Mouse (Mus musculus) CD8-positive naive resting alpha-beta T cell, adult 2 months (primary cell): ENCODE measurements around the gene Ttc25.
"Not testable (repeated sequence)": the region's sequence is repeated elsewhere in the genome, so short reads cannot be mapped to it uniquely, and the experiment has no call there.

ENCODE experiments used
- DNase-seq, 2 experiments: peaks; one replicate each; pipeline ENCODE4 v3.0.0; 2022; ENCODE audit warnings: low read depth in 2 of 2, low spot score in 2 of 2

The Ttc25 gene

GRCm38 (mm10) chr11:100528375-100529165, 16.8 kb upstream of the Ttc25 start:
- no peak for DNase-seq

- DNase-seq = no peak
Measured at GRCm38 (mm10) chr11:100533871-100534270, 11.5 kb upstream of the Ttc25 start.

- not testable (repeated sequence) for DNase-seq
Measured at GRCm38 (mm10) chr11:100534411-100534810, 11.0 kb upstream of the Ttc25 start.

GRCm38 (mm10) chr11:100534821-100535220, 10.6 kb upstream of the Ttc25 start:
- not testable (repeated sequence) for DNase-seq

- DNase-seq = no peak
Measured at GRCm38 (mm10) chr11:100535996-100536395, 9.4 kb upstream of the Ttc25 start.

GRCm38 (mm10) chr11:100536466-100536865, 8.9 kb upstream of the Ttc25 start:
- no peak for DNase-seq

- DNase-seq = no peak
Measured at GRCm38 (mm10) chr11:100540966-100541365, 4.4 kb upstream of the Ttc25 start.

GRCm38 (mm10) chr11:100541577-100541976, 3.8 kb upstream of the Ttc25 start:
- DNase-seq = no peak

- DNase-seq = no peak
Measured at GRCm38 (mm10) chr11:100545746-100546085, 309 bp downstream of the Ttc25 start.

GRCm38 (mm10) chr11:100546955-100547354, 1.5 kb downstream of the Ttc25 start:
- DNase-seq = no peak

GRCm38 (mm10) chr11:100548141-100548540, 2.7 kb downstream of the Ttc25 start:
- no peak for DNase-seq

- DNase-seq = no peak
Measured at GRCm38 (mm10) chr11:100549466-100549865, 4.1 kb downstream of the Ttc25 start.

GRCm38 (mm10) chr11:100550101-100550500, 4.7 kb downstream of the Ttc25 start:
- DNase-seq = no peak

GRCm38 (mm10) chr11:100552842-100553241, 7.4 kb downstream of the Ttc25 start:
- no peak for DNase-seq

GRCm38 (mm10) chr11:100555583-100555982, 10.2 kb downstream of the Ttc25 start:
- DNase-seq = peak; percentile 39 to 61

GRCm38 (mm10) chr11:100557563-100557962, 12.2 kb downstream of the Ttc25 start:
- DNase-seq = no peak

- no peak for DNase-seq
Measured at GRCm38 (mm10) chr11:100559476-100559875, 14.1 kb downstream of the Ttc25 start.

GRCm38 (mm10) chr11:100561748-100562147, 16.3 kb downstream of the Ttc25 start:
- DNase-seq = no peak

- no peak for DNase-seq
Measured at GRCm38 (mm10) chr11:100564297-100564696, 18.9 kb downstream of the Ttc25 start.

- DNase-seq = no peak
Measured at GRCm38 (mm10) chr11:100564703-100565102, 19.3 kb downstream of the Ttc25 start.

- no peak for DNase-seq
Measured at GRCm38 (mm10) chr11:100567229-100567628, 21.8 kb downstream of the Ttc25 start.

GRCm38 (mm10) chr11:100567815-100568245, 22.4 kb downstream of the Ttc25 start:
- DNase-seq = no peak

- DNase-seq = no peak
Measured at GRCm38 (mm10) chr11:100568692-100569091, 23.3 kb downstream of the Ttc25 start.
